Mouse (Mus musculus) erythroblast, embryonic 14.5 days (primary cell): ENCODE results near the gene Fsd1.

ENCODE experiments used
- GATA1 ChIP-seq: IDR thresholded peaks from 2 replicates; pipeline ENCODE4 v1.6.1; 2012; ENCODE audit warnings: low read length, inconsistent platforms, mixed read lengths
- TAL1 ChIP-seq: IDR thresholded peaks from 3 replicates; pipeline ENCODE4 v1.6.1; 2012; ENCODE audit warnings: low read length, inconsistent platforms, mixed read lengths

- TF ChIP-seq GATA1 (no peak), TAL1 (no peak)
Measured at GRCm38 (mm10) chr17:56009088-56009961, 23.0 kb downstream of the Fsd1 start.
